Mouse (Mus musculus) stomach, postnatal 0 days (tissue): ENCODE data around the gene Klrg2.

Experiments used
- CTCF ChIP-seq: IDR thresholded peaks from 2 replicates; pipeline ENCODE4 v1.5.1; 2016; ENCODE audit warnings: antibody characterized with exemption, low read depth, mild to moderate bottlenecking, moderate library complexity
- EP300 ChIP-seq: optimal IDR thresholded peaks from 2 replicates; pipeline ENCODE3; 2016; ENCODE audit warnings: antibody characterized with exemption

DNA sequence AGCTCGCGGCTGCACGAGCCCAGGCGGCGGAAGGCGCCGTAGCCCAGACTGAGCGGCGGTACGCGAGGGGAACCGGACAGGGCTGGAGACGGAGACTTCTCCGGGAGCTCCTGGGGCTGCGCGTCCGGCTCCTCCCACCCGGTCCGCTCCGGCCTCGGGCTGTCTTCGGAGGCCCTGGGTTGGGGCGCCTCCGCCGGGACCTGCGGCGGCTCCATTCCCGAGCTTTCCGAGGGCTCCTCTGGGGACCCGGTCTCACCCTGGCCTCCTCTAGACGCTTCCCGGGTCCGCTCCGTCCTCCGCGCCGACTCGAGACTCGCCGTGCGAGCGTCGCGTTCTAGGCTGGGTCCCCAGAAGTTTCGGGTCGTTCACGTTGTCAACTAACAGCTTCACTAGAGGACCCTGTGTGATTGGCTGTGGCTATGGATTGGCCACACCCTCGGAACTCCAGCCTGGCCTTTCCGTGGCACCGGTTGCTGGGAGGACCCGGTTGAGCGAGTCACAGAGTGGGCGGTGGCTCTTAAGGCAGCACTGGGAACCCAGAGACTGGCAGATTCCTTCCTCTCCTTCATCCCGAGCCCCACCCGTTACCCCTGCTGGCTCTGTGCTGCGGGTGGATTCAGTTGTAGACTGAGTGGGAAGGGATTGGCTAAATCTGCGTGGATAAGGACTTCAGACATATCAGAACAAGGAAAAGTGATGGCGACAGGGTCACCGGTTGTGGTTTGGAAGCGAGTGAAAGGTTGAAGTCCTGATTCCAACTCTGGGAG, at the start of gene Klrg2:
- TF ChIP-seq EP300 (no peak), CTCF (no peak)
